Mouse (Mus musculus) heart, postnatal 0 days (tissue): Measurements from ENCODE around the gene Rint1. TPM values are rescaled to one million over a fixed set of nuclear protein-coding genes. Genes with fewer than 3 reads are reported as not detected.
"Not testable (repeated sequence)": the region's sequence is repeated elsewhere in the genome, so short reads cannot be mapped to it uniquely, and the experiment has no call there.

ENCODE experiments used
- ATAC-seq: fragments of 200-750 bp; cut with Nextera tagmentation; 2 replicates; pipeline ENCODE4 v1.8.0; 2017; ENCODE audit warnings: low read depth, moderate number of reproducible peaks, moderate library complexity; ENCODE audit not compliant: insufficient read depth
- DNase-seq: peaks from one replicate; pipeline ENCODE4 v3.0.0-alpha.2; 2016; ENCODE audit warnings: low spot score
- H3K27ac ChIP-seq: fragments of 300-500 bp; sonication (generic); 2 replicates; pipeline ENCODE4 v1.5.1; 2014; ENCODE audit warnings: low read depth, mild to moderate bottlenecking
- H3K27me3 ChIP-seq: fragments of 300-500 bp; sonication (generic); 2 replicates; pipeline ENCODE4 v1.6.1; 2014; ENCODE audit warnings: low read length, mixed read lengths; ENCODE audit not compliant: control insufficient read depth, insufficient read depth
- H3K36me3 ChIP-seq: fragments of 300-500 bp; sonication (generic); replicated peaks from 2 replicates; pipeline ENCODE4 v1.6.1; 2014; ENCODE audit warnings: low read length, mixed read lengths; ENCODE audit not compliant: control insufficient read depth, insufficient read depth
- H3K4me1 ChIP-seq: fragments of 300-500 bp; sonication (generic); 2 replicates; pipeline ENCODE4 v1.6.1; 2014; ENCODE audit warnings: antibody characterized with exemption; ENCODE audit not compliant: control insufficient read depth, insufficient read depth
- H3K4me2 ChIP-seq: fragments of 300-500 bp; sonication (generic); 2 replicates; pipeline ENCODE4 v1.6.1; 2014; ENCODE audit warnings: low read depth, mild to moderate bottlenecking, low read length, moderate library complexity
- H3K4me3 ChIP-seq: fragments of 300-500 bp; sonication (generic); 2 replicates; pipeline ENCODE4 v1.5.1; 2014; ENCODE audit warnings: low read depth, low read length
- H3K9ac ChIP-seq: fragments of 300-500 bp; sonication (generic); replicated peaks from 2 replicates; pipeline ENCODE4 v1.6.1; 2014; ENCODE audit warnings: low read depth, low read length, mixed read lengths
- H3K9me3 ChIP-seq: fragments of 300-500 bp; sonication (generic); replicated peaks from 2 replicates; pipeline ENCODE4 v1.6.1; 2016; ENCODE audit warnings: low read length; ENCODE audit not compliant: control insufficient read depth
- CTCF ChIP-seq: IDR thresholded peaks from 2 replicates; pipeline ENCODE4 v1.5.1; 2016; ENCODE audit warnings: antibody characterized with exemption, control low read depth, low read depth
- EP300 ChIP-seq: IDR thresholded peaks from 2 replicates; pipeline ENCODE4 v1.6.1; 2016; ENCODE audit warnings: antibody characterized with exemption, low read depth
- WGBS: fragments of 180-500 bp; shearing (Covaris S2); extraction: QIAGEN DNeasy Blood & Tissue Kit; methylation state at CpG from one replicate; pipeline ENCODE4 v1.1.7; 2014; 5-methylcytosine and 5-hydroxymethylcytosine counted together
- polyA plus RNA-seq: library from polyadenylated mRNA; unstranded; fragments of >200 nt; fragmentation: Nextera tagmentation; extraction: Ambion mirVana; gene quantifications from 2 replicates; pipeline ENCODE4 v1.2.1, GENCODE M21; 2015
- total RNA-seq: library from RNA; depleted of rRNA; stranded (reverse); fragments of >200 nt; gene quantifications from 2 replicates; pipeline ENCODE4 v1.2.3, GENCODE M21; 2014; ENCODE audit warnings: low replicate concordance

Gene Rint1
- total and polyA plus RNA-seq, 2 experiments from 2014 or later: 18.8 to 36.7 TPM

DNA sequence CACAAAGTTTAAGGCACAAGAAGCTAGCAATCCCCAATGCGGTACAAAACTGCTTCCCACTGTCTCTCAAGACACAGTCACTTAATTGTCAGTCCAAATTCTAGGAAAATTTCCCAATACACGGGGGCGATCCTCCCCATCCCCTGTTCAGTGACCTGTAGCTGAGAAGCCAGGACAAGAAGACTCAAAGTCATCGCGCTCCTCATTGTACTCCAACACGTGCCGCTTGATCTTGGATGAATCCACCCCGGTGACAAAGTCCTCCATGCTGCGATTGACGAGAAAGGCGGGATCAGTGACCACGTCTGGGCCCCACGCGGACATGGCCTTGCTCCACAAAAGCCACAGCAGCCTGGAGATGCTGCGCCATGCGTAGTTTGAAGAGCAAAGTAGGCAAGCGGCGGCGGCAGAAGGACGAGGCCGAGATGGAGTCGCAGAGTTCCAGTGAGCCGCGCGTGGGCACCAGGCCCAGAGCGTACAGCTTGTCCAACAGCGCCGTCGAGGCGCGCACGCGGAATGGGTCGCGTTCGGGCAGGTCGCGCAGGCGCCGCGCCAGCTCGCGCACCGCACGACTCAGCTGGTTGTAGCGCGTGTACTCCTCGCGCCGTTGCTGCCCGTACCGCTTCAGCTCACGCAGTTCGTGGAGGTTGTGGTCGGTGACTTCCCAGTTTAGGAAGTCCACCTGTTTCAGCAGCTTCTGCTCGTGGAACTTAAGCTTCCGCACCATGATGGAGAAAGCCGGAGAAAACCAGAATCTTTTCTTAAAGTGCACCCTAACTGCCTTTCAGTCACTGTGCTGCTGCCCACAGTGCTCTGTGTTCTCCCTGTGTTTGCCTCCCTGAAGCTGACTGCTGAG lies 43.6 kb downstream of the Rint1 start:
- Histone ChIP-seq H3K36me3 (no peaks in the 10 kb centered on the region), H3K4me2 (0 out of 2 replicates have a peak overlapping the region, but pooled peaks have one; percentile 18), H3K27ac (no peak overlapping the region), H3K27me3 (peaks cover 21% of the 10 kb centered on the region; the same call in 1 of the 2 replicates), H3K4me1 (no peaks in the 10 kb centered on the region), H3K9me3 (no peaks in the 10 kb centered on the region), H3K9ac (no peak overlapping the region), H3K4me3 (peak overlapping the region; percentile 21; the same call in 1 of the 2 replicates)
- ATAC-seq: no peak
- 36% methylated on average over 46 of the region's 58 CpGs for WGBS
- no peak for TF ChIP-seq EP300
- DNase-seq: no peak

DNA sequence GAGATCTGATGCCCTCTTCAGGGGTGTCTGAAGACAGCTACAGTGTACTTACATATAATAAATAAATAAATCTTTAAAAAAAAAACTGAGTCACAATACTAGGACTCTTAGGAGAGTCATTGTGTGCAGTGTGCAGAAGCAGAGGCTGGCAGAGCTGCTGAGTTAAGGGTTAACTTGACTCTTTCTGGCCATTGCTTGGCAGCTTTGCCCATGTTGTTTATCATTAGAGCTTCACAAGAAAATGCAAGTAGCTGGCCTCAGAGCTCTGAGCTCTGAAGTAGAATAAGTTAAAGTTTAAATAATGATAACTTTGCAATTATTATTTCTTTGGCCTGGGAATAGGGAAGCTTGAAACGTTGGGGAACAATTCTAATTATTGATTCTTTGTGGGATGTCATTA lies 48.2 kb downstream of the Rint1 start:
- not testable (repeated sequence) for H3K4me3 ChIP-seq, H3K9me3 ChIP-seq, ATAC-seq, H3K9ac ChIP-seq, DNase-seq, H3K27ac ChIP-seq, H3K4me1 ChIP-seq, H3K4me2 ChIP-seq
- 75% methylated on average over 1 of the region's 1 CpGs for WGBS
- H3K27me3 ChIP-seq: peaks cover 13% of the 10 kb centered on the region; the same call in 1 of the 2 replicates
- peaks cover 17% of the 10 kb centered on the region for H3K36me3 ChIP-seq

DNA sequence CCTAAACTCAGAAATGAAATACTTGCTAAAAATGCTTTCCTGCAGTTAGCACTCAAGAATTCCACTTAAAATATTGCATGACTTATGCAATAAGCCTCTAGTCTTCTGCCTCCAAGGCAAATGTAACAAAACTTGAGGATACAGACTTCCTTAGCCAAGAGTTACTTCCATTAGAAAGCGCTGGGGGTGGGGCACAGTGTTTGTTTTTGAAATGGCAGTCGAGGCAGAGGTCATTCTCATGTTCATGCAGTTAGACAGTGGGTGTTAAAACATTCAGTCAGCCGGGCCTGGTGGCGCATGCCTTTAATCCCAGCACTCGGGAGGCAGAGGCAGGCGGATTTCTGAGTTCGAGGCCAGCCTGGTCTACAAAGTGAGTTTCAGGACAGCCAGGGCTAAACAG lies 50.6 kb downstream of the Rint1 start:
- H3K4me3 ChIP-seq: no peak overlapping the region
- no peak overlapping the region for H3K4me2 ChIP-seq
- peaks cover 17% of the 10 kb centered on the region for H3K36me3 ChIP-seq
- no peak for DNase-seq
- H3K27ac ChIP-seq: no peak overlapping the region
- no peaks in the 10 kb centered on the region for H3K9me3 ChIP-seq
- H3K27me3 ChIP-seq: no peaks in the 10 kb centered on the region
- H3K9ac ChIP-seq: no peak overlapping the region
- TF ChIP-seq CTCF (no peak), EP300 (no peak)
- no peak for ATAC-seq
- 90% methylated on average over 7 of the region's 7 CpGs for WGBS
- peaks cover 3% of the 10 kb centered on the region for H3K4me1 ChIP-seq

DNA sequence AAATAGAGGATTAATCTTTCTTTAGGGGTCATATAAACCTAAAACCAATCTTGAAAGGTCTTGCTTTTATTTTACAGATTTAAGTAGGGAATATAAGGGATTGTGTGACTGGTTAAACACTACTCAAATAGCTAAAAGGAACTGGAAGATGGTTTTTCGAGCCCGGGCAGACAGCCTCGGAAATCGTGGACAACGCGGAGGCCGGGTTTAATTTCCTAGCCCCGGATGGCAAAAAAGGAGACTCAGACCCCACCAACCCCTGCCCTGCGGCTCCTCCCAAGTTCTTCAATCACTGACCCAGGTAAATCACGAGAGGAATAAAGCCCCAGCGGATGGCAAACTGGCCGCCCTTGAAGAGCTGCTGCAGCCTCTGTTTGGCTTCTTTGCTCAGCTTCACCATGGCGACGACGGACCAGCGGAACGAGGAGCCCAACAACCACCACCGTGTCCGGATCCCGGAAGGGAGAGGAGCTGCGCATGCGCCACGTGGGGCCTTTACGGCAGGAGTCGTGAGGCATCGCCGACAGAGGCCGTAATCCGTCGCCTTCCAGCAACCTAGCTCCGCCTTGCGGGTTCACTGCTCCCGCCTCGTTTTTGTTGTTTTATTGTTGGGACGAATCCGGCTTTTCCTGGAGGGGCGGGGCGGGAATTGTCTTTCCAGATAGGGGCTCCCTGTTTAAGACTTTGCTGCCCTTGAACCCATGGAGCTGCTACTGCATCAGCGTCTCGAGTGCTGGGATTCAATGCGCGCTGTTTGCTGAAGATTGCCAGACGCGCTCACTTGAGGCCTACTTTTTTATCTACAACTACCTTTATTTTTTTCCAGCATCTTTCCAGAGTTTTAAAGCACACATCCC lies 56.4 kb downstream of the Rint1 start, which contains the start of gene Tomm7:
TSS of gene Tomm7 (minus strand) at position 488 of the 857 bp plus-strand sequence.
- peak; percentile 95 for ATAC-seq
- peak within 1 kb of the TSS; percentile 74 for H3K4me2 ChIP-seq
- H3K4me3 ChIP-seq: peak within 1 kb of the TSS; percentile 68
- peak within 1 kb of the TSS; percentile 90 for H3K27ac ChIP-seq
- under 1% methylated on average over 44 of the region's 44 CpGs for WGBS
- no peaks in the 10 kb centered on the region for H3K9me3 ChIP-seq
- peaks cover 6% of the 10 kb centered on the region for H3K4me1 ChIP-seq
- H3K27me3 ChIP-seq: no peaks in the 10 kb centered on the region
- DNase-seq: peak; percentile 98
- H3K36me3 ChIP-seq: peaks cover 8% of the 10 kb centered on the region
- peak; percentile 30 for TF ChIP-seq CTCF
- TF ChIP-seq EP300: no peak
- peak within 1 kb of the TSS; percentile 69 for H3K9ac ChIP-seq

DNA sequence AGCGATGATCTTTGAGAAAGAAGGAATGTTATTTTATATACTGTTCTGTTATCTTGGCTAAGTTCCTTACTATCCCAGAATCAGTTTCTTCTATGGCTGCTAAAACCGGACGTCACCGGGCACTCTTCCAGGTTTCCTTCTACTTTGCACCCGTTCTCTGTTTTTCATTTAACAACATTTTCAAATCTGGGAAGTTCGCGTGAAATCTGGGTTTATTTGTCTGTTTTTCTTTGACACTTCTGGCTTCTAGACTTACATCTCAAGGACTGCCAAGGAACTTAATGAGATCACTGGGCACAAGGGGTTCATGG lies 57.0 kb downstream of the Rint1 start:
- Histone ChIP-seq H3K27ac (peak overlapping the region; percentile 90), H3K27me3 (no peaks in the 10 kb centered on the region), H3K4me1 (peaks cover 6% of the 10 kb centered on the region), H3K36me3 (peaks cover 3% of the 10 kb centered on the region), H3K4me3 (peak overlapping the region; percentile 68), H3K9ac (peak overlapping the region; percentile 69), H3K4me2 (peak overlapping the region; percentile 74), H3K9me3 (no peaks in the 10 kb centered on the region)
- TF ChIP-seq CTCF (no peak), EP300 (peak; percentile 38; the same call in 1 of the 2 replicates)
- 20% methylated on average over 7 of the region's 7 CpGs for WGBS
- DNase-seq (peak; percentile 43), ATAC-seq (peak; percentile 25)
